Mouse (Mus musculus) olfactory bulb, adult 2 months (tissue): ENCODE measurements around the gene B3gntl1.

ENCODE experiments used
- CTCF ChIP-seq: fragments of 200-500 bp; IDR thresholded peaks from 2 replicates; pipeline ENCODE4 v1.5.1; 2012; ENCODE audit warnings: low read depth, mild to moderate bottlenecking, low read length, moderate library complexity; ENCODE audit not compliant: insufficient read depth
- POLR2A ChIP-seq: fragments of 200-500 bp; IDR thresholded peaks from 2 replicates; pipeline ENCODE4 v1.6.1; 2012; ENCODE audit warnings: mild to moderate bottlenecking, low read depth, low read length, moderate library complexity; ENCODE audit not compliant: insufficient read depth

DNA sequence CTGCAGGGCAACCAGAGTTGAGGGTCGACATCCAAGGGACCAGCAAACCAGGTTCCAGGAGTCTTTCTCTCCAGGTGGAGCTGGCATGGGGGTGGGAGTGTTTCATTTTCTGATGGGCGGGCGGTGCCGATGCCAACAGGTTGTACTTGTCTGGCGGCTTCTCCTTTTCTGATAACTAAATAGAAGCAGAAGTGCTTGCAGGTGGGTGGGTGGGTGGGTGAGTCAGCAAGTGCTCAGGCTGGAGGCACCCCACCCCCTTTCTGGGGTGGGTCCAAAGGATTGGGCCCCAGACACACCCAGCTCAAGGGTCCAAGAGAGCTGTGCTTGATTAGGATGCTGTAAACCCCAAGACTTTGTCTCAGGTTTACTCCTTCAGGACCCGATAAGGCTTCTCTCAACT lies 40.0 kb upstream of the B3gntl1 start:
- TF ChIP-seq CTCF (no peak), POLR2A (no peak)
